Mouse (Mus musculus) liver, embryonic 14.5 days (tissue): ENCODE data around the gene Wdr73.
A peak's percentile ranks its signal among the peaks of the same experiment; 100 is the strongest.

Source experiments
- CTCF ChIP-seq: IDR thresholded peaks from 2 replicates; pipeline ENCODE4 v1.5.1; 2016; ENCODE audit warnings: antibody characterized with exemption, low read depth, control low read depth
- EP300 ChIP-seq: IDR thresholded peaks from 2 replicates; pipeline ENCODE4 v1.6.1; 2016; ENCODE audit warnings: antibody characterized with exemption, low read depth

DNA sequence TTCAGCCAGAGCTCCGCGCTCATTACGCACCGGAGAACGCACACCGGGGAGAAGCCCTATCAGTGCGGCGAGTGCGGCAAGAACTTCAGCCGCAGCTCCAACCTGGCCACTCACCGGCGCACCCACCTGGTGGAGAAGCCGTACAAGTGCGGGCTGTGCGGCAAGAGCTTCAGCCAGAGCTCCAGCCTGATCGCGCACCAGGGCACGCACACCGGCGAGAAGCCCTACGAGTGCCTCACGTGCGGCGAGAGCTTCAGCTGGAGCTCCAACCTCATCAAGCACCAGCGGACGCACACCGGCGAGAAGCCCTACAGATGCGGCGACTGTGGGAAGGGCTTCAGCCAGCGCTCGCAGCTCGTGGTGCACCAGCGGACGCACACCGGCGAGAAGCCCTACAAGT, 25.3 kb downstream of the Wdr73 start:
- TF ChIP-seq EP300 (no peak), CTCF (peak; percentile 40; the same call in 1 of the 2 replicates)
